Mouse (Mus musculus) lung, postnatal 25 days (tissue): ENCODE results near the gene 9330182L06Rik.

Experiments
- DNase-seq: peaks from one replicate; pipeline ENCODE4 v3.0.0; 2022; ENCODE audit warnings: low spot score

9330182L06Rik gene

DNA sequence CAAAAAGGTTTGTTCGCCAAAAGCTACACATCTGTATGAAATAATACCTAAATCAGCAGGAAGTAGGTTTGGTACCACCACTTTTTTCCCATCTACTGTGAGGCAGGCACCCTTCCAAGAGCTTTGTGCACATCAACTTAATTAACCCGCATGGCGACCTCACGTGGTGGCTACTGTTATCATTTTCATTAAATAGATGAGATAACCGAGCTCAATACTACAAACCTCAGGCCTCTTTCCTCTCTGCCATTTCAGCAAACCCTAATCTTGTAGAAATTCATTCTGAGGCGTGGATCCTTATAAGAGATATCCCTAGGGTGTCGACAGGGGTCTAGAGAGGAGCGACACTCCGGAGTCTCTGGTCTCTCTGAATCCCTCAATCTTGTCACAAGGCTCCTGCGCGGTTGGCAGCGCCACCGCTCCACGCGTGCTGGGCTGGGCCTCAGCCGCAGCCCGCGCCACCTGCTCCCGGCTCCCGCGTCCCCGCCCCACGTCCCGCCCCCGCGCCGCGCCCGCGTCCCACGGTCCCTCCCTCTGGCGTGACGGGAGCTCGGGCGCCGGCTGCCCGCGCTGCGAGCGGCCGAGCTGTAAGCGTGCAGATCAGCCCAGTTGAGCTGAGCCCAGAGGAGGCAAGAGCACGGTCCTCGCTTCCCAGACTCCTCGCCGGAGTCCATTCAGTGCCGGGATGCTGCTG lies at the start of gene 9330182L06Rik:
9330182L06Rik (plus strand) TSS at position 533 of the 694 bp plus-strand sequence.
- peak; percentile 24 for DNase-seq

GRCm38 (mm10) chr5:9227456-9228008 lies 38.4 kb upstream of the 9330182L06Rik start:
- DNase-seq, result no peak

- DNase-seq, result no peak
Measured at GRCm38 (mm10) chr5:9264361-9264760, 1.6 kb upstream of the 9330182L06Rik start.

- no peak for DNase-seq
Measured at GRCm38 (mm10) chr5:9266280-9266923, 484 bp downstream of the 9330182L06Rik start.

GRCm38 (mm10) chr5:9269666-9270065 lies 3.7 kb downstream of the 9330182L06Rik start:
- DNase-seq, result no peak

- peak; percentile 34 for DNase-seq
Measured at GRCm38 (mm10) chr5:9272976-9273375, 7.1 kb downstream of the 9330182L06Rik start.

- DNase-seq, result no peak
Measured at GRCm38 (mm10) chr5:9295777-9296549, 30.0 kb downstream of the 9330182L06Rik start.

DNA sequence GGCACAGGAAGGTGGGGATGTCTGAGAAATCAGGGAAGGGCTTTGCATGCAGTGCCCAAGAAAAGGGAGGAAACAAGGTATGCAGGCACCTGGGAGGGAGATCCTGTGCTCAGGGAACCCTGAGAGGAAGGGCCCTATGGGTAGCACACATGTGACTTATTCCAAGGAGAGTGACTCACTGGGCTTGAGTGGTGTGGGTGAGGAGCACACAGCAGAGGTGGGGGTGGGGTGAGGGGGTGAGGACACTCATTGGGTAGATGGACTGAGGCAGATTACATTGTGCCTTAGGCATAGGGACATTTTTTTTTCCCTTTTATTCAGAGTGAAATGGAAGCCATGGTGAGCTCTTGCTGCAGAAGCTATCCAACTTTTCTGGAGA lies 30.6 kb downstream of the 9330182L06Rik start:
- DNase-seq, result peak; percentile 1

DNA sequence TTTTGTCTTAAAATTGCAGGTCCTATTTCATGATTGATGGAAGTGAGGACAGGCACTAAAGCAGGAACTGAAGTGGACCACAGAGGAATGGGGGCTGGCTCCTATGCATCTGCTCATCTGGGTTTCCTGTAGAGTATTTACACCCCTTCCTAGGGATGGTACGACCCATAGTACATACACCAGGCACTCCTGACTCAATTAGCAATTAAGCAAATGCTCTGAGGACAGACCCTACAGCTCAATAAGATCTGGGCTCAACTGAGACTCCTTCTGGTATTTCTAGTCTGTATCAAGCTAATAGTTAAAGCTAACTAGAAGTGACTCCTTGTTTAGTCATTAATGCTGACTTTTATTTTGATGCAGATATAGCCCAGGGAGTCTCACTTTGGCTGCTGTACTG lies 60.9 kb downstream of the 9330182L06Rik start:
- no peak for DNase-seq

DNA sequence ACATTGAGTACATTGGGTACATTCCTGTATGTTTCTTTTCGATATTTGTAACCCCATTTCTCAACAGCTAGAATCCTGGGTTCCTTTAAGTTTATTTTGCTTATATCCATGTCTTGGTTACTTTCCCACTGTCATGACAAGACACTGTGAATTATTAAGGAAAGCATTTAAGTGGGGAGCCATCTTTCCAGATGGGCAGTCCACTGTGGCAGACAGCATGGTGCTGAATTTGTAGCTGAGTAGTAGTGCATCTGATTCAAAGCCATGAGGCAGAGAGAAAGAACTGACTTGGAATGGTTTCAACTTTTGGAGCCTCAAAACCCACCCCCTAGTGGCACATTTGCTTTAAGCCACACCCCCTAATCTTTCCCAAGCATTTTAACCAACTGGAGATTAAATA lies 61.6 kb downstream of the 9330182L06Rik start:
- no peak for DNase-seq

- no peak for DNase-seq
Measured at GRCm38 (mm10) chr5:9338756-9339510, 73.0 kb downstream of the 9330182L06Rik start.

DNA sequence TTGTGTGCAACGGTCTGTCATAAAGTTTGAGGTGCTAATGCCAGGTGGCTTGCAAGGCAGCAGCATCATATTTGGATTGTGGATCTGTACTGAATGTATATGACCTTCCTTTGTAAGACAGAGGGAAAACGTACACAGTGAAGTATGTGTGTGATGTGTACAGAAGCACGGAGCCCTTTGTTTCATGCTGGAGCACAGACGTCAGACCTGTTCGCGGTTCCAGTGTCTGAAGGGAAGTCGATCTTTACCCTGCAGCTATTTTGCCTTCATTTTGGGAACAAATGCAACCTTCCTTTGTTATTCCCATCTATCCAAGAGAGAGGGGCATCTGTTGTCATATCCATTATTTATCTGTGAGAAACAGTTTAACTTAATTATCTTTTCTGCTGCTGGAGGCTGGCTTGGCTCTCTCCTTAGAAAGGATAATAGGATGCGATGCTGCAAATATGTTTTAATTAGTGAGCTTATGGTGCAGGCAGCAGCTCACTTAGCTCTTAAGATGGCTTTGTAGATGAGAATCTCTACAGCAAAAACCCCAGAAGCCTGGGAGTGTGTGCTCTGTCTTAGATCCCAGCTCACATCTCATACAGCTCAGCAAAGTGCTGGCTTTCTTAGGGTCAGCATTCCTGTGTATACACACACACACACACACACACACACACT lies 73.7 kb downstream of the 9330182L06Rik start:
- DNase-seq, result no peak

DNA sequence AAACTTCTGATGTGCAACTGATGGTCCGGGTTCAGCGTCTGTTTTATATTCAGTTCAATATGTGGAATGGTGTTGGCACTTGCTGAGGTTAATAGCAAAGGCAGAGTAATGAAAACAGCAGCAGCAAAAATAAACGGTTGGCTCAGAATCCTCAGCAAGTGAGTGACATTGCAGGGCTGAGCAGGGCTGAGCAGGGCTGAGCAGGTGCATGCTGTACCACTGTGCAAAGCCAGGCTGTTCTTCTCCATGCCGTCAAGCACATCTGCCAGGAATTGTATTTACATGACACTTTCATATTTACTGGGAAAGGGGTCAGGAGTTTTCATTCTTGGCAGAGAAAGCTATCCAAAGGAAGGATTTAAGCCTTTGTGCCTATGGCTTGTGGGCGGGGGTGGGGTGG lies 78.7 kb downstream of the 9330182L06Rik start:
- no peak for DNase-seq

- no peak for DNase-seq
Measured at GRCm38 (mm10) chr5:9345038-9345617, 79.2 kb downstream of the 9330182L06Rik start.

GRCm38 (mm10) chr5:9345625-9346024 lies 79.7 kb downstream of the 9330182L06Rik start:
- DNase-seq, result no peak

GRCm38 (mm10) chr5:9346510-9346909 lies 80.6 kb downstream of the 9330182L06Rik start:
- DNase-seq, result no peak

GRCm38 (mm10) chr5:9352163-9352562 lies 86.2 kb downstream of the 9330182L06Rik start:
- no peak for DNase-seq

DNA sequence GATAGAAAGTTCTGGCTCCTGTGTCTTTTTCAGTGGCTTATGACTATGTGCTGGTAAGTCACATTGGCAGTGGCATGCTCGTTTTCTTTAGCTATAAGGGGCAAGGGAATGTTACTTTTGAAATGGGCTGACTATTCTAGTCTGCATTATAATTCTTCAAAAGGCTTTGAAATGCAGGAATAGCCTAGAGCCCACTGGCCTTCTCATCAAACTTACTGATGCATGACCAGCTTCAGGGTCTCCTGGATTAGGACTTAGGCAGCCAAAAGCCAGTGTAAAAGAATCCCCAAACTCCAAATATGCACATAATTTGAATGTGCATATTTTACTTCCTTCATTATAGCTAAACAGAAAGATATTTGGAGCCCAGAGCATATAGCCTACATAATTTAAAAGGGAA lies 86.7 kb downstream of the 9330182L06Rik start:
- DNase-seq, result no peak

- DNase-seq, result no peak
Measured at GRCm38 (mm10) chr5:9354257-9354656, 88.3 kb downstream of the 9330182L06Rik start.

DNA sequence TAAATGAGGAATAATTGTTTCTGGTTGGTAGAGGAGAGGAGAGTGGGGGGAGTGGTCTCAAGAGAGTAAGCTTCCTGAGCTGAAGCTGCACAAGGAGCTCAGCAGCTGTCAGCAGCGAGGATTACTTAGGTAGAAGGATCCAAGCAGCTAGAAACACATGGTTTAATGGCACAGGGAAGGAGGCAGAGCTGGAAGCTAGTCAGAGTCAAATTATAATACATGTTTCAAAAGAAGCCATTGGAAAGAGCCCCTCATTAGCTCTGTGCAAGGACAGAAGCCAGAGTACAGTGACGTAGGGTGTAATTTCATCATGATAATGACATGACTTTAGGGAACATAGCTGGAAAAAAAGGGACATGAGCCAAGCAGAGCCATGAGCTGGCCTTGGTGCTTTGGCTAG lies 92.2 kb downstream of the 9330182L06Rik start:
- DNase-seq, result no peak
